Mouse (Mus musculus) intestine, postnatal 0 days (tissue): ENCODE results near the gene Efemp2. TPM values are rescaled to one million over a fixed set of nuclear protein-coding genes. Genes with fewer than 3 reads are reported as not detected.

ENCODE experiments used
- ATAC-seq: fragments of 200-750 bp; cut with Nextera tagmentation; 2 replicates; pipeline ENCODE4 v1.8.0; 2017; ENCODE audit warnings: mild to moderate bottlenecking, moderate TSS enrichment, moderate library complexity
- H3K27ac ChIP-seq: fragments of 300-500 bp; sonication (generic); 2 replicates; pipeline ENCODE4 v1.5.1; 2014; ENCODE audit warnings: mild to moderate bottlenecking, low read depth, low read length, moderate library complexity
- H3K27me3 ChIP-seq: fragments of 300-500 bp; sonication (generic); replicated peaks from 2 replicates; pipeline ENCODE4 v1.6.1; 2014; ENCODE audit warnings: low read length, mixed read lengths; ENCODE audit not compliant: control insufficient read depth, insufficient read depth
- H3K36me3 ChIP-seq: fragments of 300-500 bp; sonication (generic); 2 replicates; pipeline ENCODE4 v1.6.1; 2014; ENCODE audit warnings: mild to moderate bottlenecking, moderate library complexity; ENCODE audit not compliant: control insufficient read depth, insufficient read depth
- H3K4me1 ChIP-seq: fragments of 300-500 bp; sonication (generic); replicated peaks from 2 replicates; pipeline ENCODE4 v1.6.1; 2014; ENCODE audit warnings: antibody characterized with exemption, low read length, mixed read lengths; ENCODE audit not compliant: control insufficient read depth, insufficient read depth
- H3K4me2 ChIP-seq: fragments of 300-500 bp; sonication (generic); replicated peaks from 2 replicates; pipeline ENCODE4 v1.6.1; 2014; ENCODE audit warnings: low read depth, mild to moderate bottlenecking, moderate library complexity
- H3K4me3 ChIP-seq: fragments of 300-500 bp; sonication (generic); 2 replicates; pipeline ENCODE4 v1.5.1; 2014; ENCODE audit warnings: low read depth, low read length
- H3K9ac ChIP-seq: fragments of 300-500 bp; sonication (generic); 2 replicates; pipeline ENCODE4 v1.6.1; 2014; ENCODE audit warnings: mild to moderate bottlenecking, low read depth, low read length
- H3K9me3 ChIP-seq: fragments of 300-500 bp; sonication (generic); 2 replicates; pipeline ENCODE4 v1.6.1; 2016; ENCODE audit warnings: mixed run types; ENCODE audit not compliant: control insufficient read depth
- CTCF ChIP-seq: sonication (generic); IDR thresholded peaks from 2 replicates; pipeline ENCODE4 v1.5.1; 2016; ENCODE audit warnings: low read depth, mild to moderate bottlenecking, control low read depth, antibody characterized with exemption, moderate library complexity
- WGBS: fragments of 180-500 bp; shearing (Covaris S2); extraction: QIAGEN DNeasy Blood & Tissue Kit; methylation state at CpG from one replicate; pipeline ENCODE4 v1.1.7; 2014; 5-methylcytosine and 5-hydroxymethylcytosine counted together
- polyA plus RNA-seq: library from polyadenylated mRNA; unstranded; fragments of >200 nt; fragmentation: Nextera tagmentation; extraction: Ambion mirVana; gene quantifications from 2 replicates; pipeline ENCODE4 v1.2.1, GENCODE M21; 2015

Gene Efemp2
- polyA plus RNA-seq, 1 experiment from 2014 or later = 40.7 TPM

- Histone ChIP-seq H3K4me3 (no peak overlapping the region), H3K9me3 (no peaks in the 10 kb centered on the region), H3K27me3 (no peaks in the 10 kb centered on the region), H3K27ac (no peak overlapping the region), H3K4me1 (0 out of 2 replicates have a peak, but pooled peaks cover 5% of the 10 kb centered on the region), H3K36me3 (no peaks in the 10 kb centered on the region), H3K4me2 (peak overlapping the region; percentile 75; the same call in 1 of the 2 replicates), H3K9ac (no peak overlapping the region)
- no peak for ATAC-seq
- TF ChIP-seq CTCF = no peak
- 62% methylated on average over 7 of the region's 7 CpGs for WGBS
Measured at GRCm38 (mm10) chr19:5433951-5434350, 39.8 kb upstream of the Efemp2 start.

GRCm38 (mm10) chr19:5444371-5444908 lies 29.3 kb upstream of the Efemp2 start:
- H3K27ac ChIP-seq = no peak overlapping the region
- TF ChIP-seq CTCF = no peak
- H3K9ac ChIP-seq = no peak overlapping the region
- no peak overlapping the region for H3K4me3 ChIP-seq
- no peak overlapping the region for H3K4me2 ChIP-seq
- WGBS = 53% methylated on average over 9 of the region's 9 CpGs
- H3K36me3 ChIP-seq = no peaks in the 10 kb centered on the region
- H3K9me3 ChIP-seq = no peaks in the 10 kb centered on the region
- 0 out of 2 replicates have a peak, but pooled peaks cover 6% of the 10 kb centered on the region for H3K4me1 ChIP-seq
- ATAC-seq = no peak
- peaks cover 19% of the 10 kb centered on the region for H3K27me3 ChIP-seq

GRCm38 (mm10) chr19:5444954-5445353 lies 28.8 kb upstream of the Efemp2 start:
- Histone ChIP-seq H3K4me2 (no peak overlapping the region), H3K27me3 (peaks cover 24% of the 10 kb centered on the region), H3K36me3 (no peaks in the 10 kb centered on the region), H3K4me1 (0 out of 2 replicates have a peak, but pooled peaks cover 6% of the 10 kb centered on the region), H3K9ac (no peak overlapping the region), H3K4me3 (no peak overlapping the region), H3K27ac (no peak overlapping the region), H3K9me3 (no peaks in the 10 kb centered on the region)
- no peak for ATAC-seq
- WGBS = 30% methylated on average over 7 of the region's 7 CpGs
- no peak for TF ChIP-seq CTCF

- Histone ChIP-seq H3K27me3 (peaks cover 29% of the 10 kb centered on the region), H3K27ac (no peak overlapping the region), H3K9ac (no peak overlapping the region), H3K4me1 (0 out of 2 replicates have a peak, but pooled peaks cover 6% of the 10 kb centered on the region), H3K9me3 (no peaks in the 10 kb centered on the region), H3K36me3 (no peaks in the 10 kb centered on the region), H3K4me3 (no peak overlapping the region), H3K4me2 (no peak overlapping the region)
- no peak for TF ChIP-seq CTCF
- 90% methylated on average over 5 of the region's 5 CpGs for WGBS
- no peak for ATAC-seq
Measured at GRCm38 (mm10) chr19:5445747-5446146, 28.0 kb upstream of the Efemp2 start.

GRCm38 (mm10) chr19:5447515-5448353 lies 26.0 kb upstream of the Efemp2 start, which contains the start of gene Fosl1:
Gene Fosl1 (plus strand): TSS chr19:5447547.
- WGBS = under 1% methylated on average over 70 of the region's 70 CpGs
- no peak for TF ChIP-seq CTCF
- H3K9me3 ChIP-seq = no peaks in the 10 kb centered on the region
- H3K36me3 ChIP-seq = no peaks in the 10 kb centered on the region
- no peak within 1 kb of the TSS for H3K27ac ChIP-seq
- H3K4me2 ChIP-seq = peak within 1 kb of the TSS; percentile 84
- peak within 1 kb of the TSS; percentile 48 for H3K4me3 ChIP-seq
- ATAC-seq = peak; percentile 71
- 0 out of 2 replicates have a peak, but pooled peaks cover 6% of the 10 kb centered on the region for H3K4me1 ChIP-seq
- H3K9ac ChIP-seq = peak within 1 kb of the TSS; percentile 7; the same call in 1 of the 2 replicates
- H3K27me3 ChIP-seq = peaks cover 29% of the 10 kb centered on the region
